Mouse (Mus musculus) liver, adult 2 months (tissue): ENCODE measurements around the gene Itgad. TPM values are rescaled to one million over a fixed set of nuclear protein-coding genes. Genes with fewer than 3 reads are reported as not detected.

ENCODE experiments used
- DNase-seq: peaks from one replicate; pipeline ENCODE4 v3.0.0-alpha.2; 2011; ENCODE audit warnings: low read depth, low spot score; ENCODE audit errors: extremely low read depth
- H3K27ac ChIP-seq: fragments of 200-500 bp; replicated peaks from 2 replicates; pipeline ENCODE4 v1.5.1; 2012; ENCODE audit warnings: low read depth, mild to moderate bottlenecking, control low read depth, inconsistent platforms, low read length; ENCODE audit not compliant: insufficient read depth
- H3K27me3 ChIP-seq: fragments of 200-500 bp; 2 replicates; pipeline ENCODE4 v1.6.1; 2012; ENCODE audit warnings: mild to moderate bottlenecking, moderate library complexity, low read length, inconsistent platforms; ENCODE audit not compliant: control insufficient read depth, insufficient read depth
- H3K36me3 ChIP-seq: fragments of 200-500 bp; 2 replicates; pipeline ENCODE4 v1.6.1; 2012; ENCODE audit warnings: low read length, inconsistent platforms; ENCODE audit not compliant: control insufficient read depth, insufficient read depth
- H3K4me1 ChIP-seq: fragments of 200-500 bp; 2 replicates; pipeline ENCODE4 v1.6.1; 2011; ENCODE audit warnings: low read length; ENCODE audit not compliant: control insufficient read depth, insufficient read depth
- H3K4me3 ChIP-seq: fragments of 200-500 bp; 2 replicates; pipeline ENCODE4 v1.5.1; 2011; ENCODE audit warnings: low read depth, mild to moderate bottlenecking, control low read depth, low read length, moderate library complexity; ENCODE audit not compliant: insufficient read depth
- H3K79me2 ChIP-seq: fragments of 200-500 bp; 2 replicates; pipeline ENCODE4 v1.6.1; 2012; ENCODE audit warnings: inconsistent platforms, mild to moderate bottlenecking, low read length, moderate library complexity; ENCODE audit not compliant: control insufficient read depth, insufficient read depth
- H3K9ac ChIP-seq: fragments of 200-500 bp; 2 replicates; pipeline ENCODE4 v1.6.1; 2012; ENCODE audit warnings: low read depth, mild to moderate bottlenecking, control low read depth, inconsistent platforms, low read length
- CTCF ChIP-seq: fragments of 200-500 bp; IDR thresholded peaks from 2 replicates; pipeline ENCODE4 v1.5.1; 2011; ENCODE audit warnings: low read depth, low read length, control low read depth
- POLR2A ChIP-seq: fragments of 200-500 bp; IDR thresholded peaks from 2 replicates; pipeline ENCODE4 v1.6.1; 2011; ENCODE audit warnings: low read length, control low read depth; ENCODE audit not compliant: insufficient read depth; ENCODE audit errors: extremely low read depth
- WGBS: fragments of 180-500 bp; shearing (Covaris S2); methylation state at CpG from one replicate; pipeline ENCODE4 v1.1.7; 2018; 5-methylcytosine and 5-hydroxymethylcytosine counted together
- polyA plus RNA-seq: library from polyadenylated mRNA; depleted of rRNA; stranded (reverse); fragments of >200 nt; gene quantifications from 2 replicates; pipeline ENCODE4 v1.2.3, GENCODE M21; 2012
- total RNA-seq: library from RNA; depleted of rRNA; stranded (reverse); fragments of >200 nt; gene quantifications from 2 replicates; pipeline ENCODE4 v1.2.3, GENCODE M21; 2014

The Itgad gene
- total and polyA plus RNA-seq, 2 experiments, result 0.02 to 0.09 TPM

GRCm38 (mm10) chr7:128181691-128182090, 27.5 kb downstream of the Itgad start:
- no peaks in the 10 kb centered on the region for H3K36me3 ChIP-seq
- DNase-seq, result no peak
- H3K79me2 ChIP-seq, result no peaks in the 10 kb centered on the region
- no peak overlapping the region for H3K9ac ChIP-seq
- no peak overlapping the region for H3K4me3 ChIP-seq
- no peaks in the 10 kb centered on the region for H3K27me3 ChIP-seq
- TF ChIP-seq CTCF (no peak), POLR2A (no peak)
- no peak overlapping the region for H3K27ac ChIP-seq
- no peaks in the 10 kb centered on the region for H3K4me1 ChIP-seq
- 87% methylated on average over 10 of the region's 10 CpGs for WGBS

DNA sequence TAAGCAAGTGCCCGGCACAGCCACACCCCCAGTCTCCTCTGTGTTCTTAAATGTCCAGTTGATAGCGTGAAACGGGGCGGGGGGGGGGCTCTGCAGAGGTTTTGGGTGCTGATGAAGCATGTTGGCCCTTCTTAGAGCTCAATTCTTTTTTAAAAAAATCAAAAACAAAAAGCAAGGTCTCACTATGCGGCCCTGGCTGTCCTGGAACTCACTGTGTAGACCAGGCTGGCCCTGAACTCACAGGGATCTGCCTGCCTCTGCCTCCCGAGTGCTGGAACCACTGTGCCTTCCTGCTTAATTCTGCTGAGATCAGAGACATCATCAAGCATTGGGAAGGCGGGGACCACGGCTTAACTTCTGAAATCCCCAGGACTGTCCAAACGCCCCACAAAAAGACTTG, 47.4 kb downstream of the Itgad start:
- Histone ChIP-seq H3K4me1 (no peaks in the 10 kb centered on the region), H3K27ac (no peak overlapping the region), H3K9ac (no peak overlapping the region), H3K4me3 (no peak overlapping the region), H3K79me2 (no peaks in the 10 kb centered on the region), H3K36me3 (no peaks in the 10 kb centered on the region), H3K27me3 (no peaks in the 10 kb centered on the region)
- no peak for TF ChIP-seq POLR2A
- no peak for TF ChIP-seq CTCF
- DNase-seq, result no peak
- 85% methylated on average over 9 of the region's 9 CpGs for WGBS

- TF ChIP-seq CTCF (no peak), POLR2A (no peak)
- Histone ChIP-seq H3K27ac (no peak overlapping the region), H3K36me3 (no peaks in the 10 kb centered on the region), H3K4me3 (no peak overlapping the region), H3K9ac (no peak overlapping the region), H3K27me3 (no peaks in the 10 kb centered on the region), H3K79me2 (no peaks in the 10 kb centered on the region), H3K4me1 (no peaks in the 10 kb centered on the region)
- 71% methylated on average over 9 of the region's 9 CpGs for WGBS
- DNase-seq, result no peak
Observed at GRCm38 (mm10) chr7:128203071-128203470, 48.9 kb downstream of the Itgad start.

- WGBS, result 96% methylated on average over 8 of the region's 8 CpGs
- Histone ChIP-seq H3K27ac (no peak overlapping the region), H3K4me3 (no peak overlapping the region), H3K36me3 (no peaks in the 10 kb centered on the region), H3K4me1 (no peaks in the 10 kb centered on the region), H3K27me3 (no peaks in the 10 kb centered on the region), H3K79me2 (no peaks in the 10 kb centered on the region), H3K9ac (no peak overlapping the region)
- DNase-seq, result no peak
- no peak for TF ChIP-seq CTCF
- no peak for TF ChIP-seq POLR2A
Observed at GRCm38 (mm10) chr7:128204179-128204578, 50.0 kb downstream of the Itgad start.

GRCm38 (mm10) chr7:128205695-128206094, 51.5 kb downstream of the Itgad start:
- Histone ChIP-seq H3K9ac (no peak overlapping the region), H3K4me1 (no peaks in the 10 kb centered on the region), H3K36me3 (no peaks in the 10 kb centered on the region), H3K79me2 (no peaks in the 10 kb centered on the region), H3K27ac (no peak overlapping the region), H3K4me3 (no peak overlapping the region), H3K27me3 (no peaks in the 10 kb centered on the region)
- TF ChIP-seq CTCF (no peak), POLR2A (no peak)
- DNase-seq, result no peak
- WGBS, result 78% methylated on average over 18 of the region's 18 CpGs

DNA sequence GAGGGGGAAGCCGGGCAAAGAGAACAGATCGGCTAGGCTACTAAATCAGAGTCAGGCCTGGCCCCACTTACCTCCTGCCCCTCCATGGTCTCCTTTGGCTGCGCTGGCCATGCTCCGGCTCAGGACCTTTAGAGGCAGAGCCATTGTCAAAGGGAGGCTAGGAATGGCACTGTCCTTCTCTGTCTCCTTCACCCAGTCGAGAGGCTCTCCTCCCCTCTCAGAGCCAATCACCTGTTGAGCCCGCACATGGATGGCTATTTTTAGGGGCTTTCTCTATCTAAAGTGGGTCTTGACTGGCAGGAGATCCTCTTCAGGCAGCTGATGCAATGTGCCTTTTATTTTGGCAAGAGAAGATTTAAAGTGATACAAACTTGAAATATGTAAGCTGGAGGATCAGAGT, 52.0 kb downstream of the Itgad start, which contains the start of gene Cox6a2:
TSS of gene Cox6a2 (minus strand) at position 236 of the 400 bp plus-strand sequence.
- no peaks in the 10 kb centered on the region for H3K4me1 ChIP-seq
- no peak for DNase-seq
- 80% methylated on average over 6 of the region's 6 CpGs for WGBS
- H3K27ac ChIP-seq, result no peak within 1 kb of the TSS
- no peak for TF ChIP-seq CTCF
- TF ChIP-seq POLR2A, result no peak
- H3K36me3 ChIP-seq, result no peaks in the 10 kb centered on the region
- no peak within 1 kb of the TSS for H3K9ac ChIP-seq
- no peak within 1 kb of the TSS for H3K4me3 ChIP-seq
- H3K27me3 ChIP-seq, result no peaks in the 10 kb centered on the region
- H3K79me2 ChIP-seq, result no peaks in the 10 kb centered on the region
